Mouse (Mus musculus): ENCODE measurements around the gene Dixdc1. TPM values are rescaled to one million over a fixed set of nuclear protein-coding genes. Genes with fewer than 3 reads are reported as not detected.

Gene Dixdc1
- 9.1 and 11.4 TPM in 2 replicates for polyA plus RNA-seq (2012; rRNA removed)

DNA sequence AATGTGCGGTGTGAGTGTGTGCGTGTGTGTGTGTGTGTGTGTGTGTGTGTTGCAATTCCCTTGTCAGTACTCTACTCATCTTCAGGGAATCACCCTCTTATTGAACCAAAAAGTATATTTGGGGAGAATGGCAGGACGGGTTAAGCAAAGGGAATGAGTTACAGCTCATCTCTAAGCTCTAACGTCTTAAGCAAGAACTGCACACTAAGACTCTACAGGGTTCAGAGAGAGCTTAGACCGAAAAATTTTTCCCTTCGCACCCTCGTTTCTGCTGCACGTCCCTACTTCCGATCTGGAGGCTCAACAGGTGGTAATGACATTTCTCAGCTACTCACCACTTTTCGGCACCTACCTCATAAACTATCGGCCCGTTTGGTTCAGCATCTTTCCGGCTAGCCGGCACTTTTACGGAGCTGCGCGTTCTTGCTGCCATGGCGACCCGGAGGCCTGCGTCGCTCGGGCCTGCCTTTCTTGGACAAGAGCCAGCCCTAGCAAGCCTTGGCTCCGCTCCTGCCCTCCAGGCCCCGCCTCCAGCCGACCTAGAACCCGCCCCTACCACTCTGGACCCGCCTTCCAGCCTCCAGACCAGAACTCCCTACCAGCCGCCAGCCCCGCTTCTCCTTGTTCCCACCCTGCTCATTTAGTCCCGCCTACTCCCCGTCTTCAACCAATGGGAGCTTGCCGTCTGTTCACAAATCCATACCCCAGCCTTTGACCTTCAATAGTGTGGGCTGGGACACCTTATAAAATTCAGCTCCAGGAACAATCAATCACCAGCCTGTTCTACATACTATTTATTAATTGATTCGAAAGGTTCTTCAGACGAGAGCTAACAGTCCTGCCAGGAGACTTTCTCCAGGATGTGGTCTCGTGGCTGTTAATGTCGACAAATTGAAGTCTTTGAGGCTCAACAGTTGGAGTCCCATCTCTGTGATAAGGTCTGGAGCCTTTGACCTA, at the start of gene Dixdc1:
Gene Dixdc1 (minus strand): TSS at position 604 of the 957 bp plus-strand sequence.
- DNase-seq (ENCODE audit: low spot score) = peak; percentile 84

GRCm38 (mm10) chr9:50782155-50782554, 42.8 kb upstream of the Dixdc1 start:
- DNase-seq (ENCODE audit: low spot score) = no peak

DNA sequence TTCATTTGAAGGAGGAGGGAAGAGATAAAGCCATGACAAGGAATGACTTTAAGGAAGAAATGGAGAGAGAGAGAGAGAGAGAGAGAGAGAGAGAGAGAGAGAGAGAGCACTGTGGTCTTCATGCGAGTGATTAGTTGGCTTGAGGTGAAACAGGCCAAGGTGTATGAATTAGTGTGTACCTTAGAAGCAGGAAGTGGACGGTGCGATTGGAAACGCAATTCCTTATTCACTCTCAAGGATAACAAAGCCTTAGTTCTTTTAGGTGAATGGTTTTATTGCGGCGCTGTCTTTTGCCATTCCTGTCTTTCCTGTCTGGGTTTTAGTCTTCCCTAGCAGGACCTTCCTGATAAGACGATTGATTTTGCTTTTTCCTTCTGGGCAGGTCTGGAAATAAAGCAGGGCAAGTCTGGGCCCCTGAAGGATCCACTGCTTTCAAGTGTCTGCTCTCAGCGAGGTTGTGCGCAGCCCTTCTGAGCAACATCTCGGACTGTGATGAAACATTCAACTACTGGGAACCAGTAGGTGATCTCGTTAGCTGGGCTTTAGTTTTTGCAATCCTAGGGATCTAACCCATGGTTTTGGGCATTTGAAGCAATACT, 36.9 kb upstream of the Dixdc1 start:
- DNase-seq (ENCODE audit: low spot score) = no peak

GRCm38 (mm10) chr9:50775662-50776126, 36.4 kb upstream of the Dixdc1 start:
- DNase-seq (ENCODE audit: low spot score) = no peak

DNA sequence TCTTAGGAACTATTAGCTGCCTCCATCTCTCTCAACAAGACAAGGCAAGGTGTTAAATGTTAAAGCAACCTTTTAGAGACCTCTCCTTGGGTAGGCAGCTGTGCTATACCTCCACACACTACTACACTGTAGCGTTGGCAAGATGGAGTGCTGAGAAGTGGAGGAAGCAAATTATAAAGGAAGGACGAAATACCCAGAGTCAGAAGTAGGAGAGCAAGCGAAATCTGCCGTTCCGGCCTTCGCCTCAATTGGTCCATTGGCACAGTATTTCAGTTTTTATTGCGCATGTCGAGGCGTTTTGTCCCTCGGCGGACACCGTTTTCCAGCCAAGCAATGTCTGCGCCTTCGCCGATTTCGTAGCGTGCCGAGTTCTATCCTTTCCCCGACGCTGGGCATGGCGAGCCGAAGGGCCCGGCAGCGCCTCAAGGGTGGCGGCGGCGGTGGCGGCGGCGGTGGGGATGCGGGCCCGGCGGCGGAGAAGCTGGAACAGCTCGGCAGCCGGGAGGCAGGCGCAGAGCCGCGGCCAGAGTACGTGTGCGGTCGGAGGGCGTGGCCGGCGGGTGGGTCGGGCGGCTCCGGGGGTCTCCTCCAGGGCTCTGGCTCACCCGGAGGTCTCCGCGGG, 35.8 kb upstream of the Dixdc1 start, which contains the start of the genes Alg9 and 1110032A03Rik:
Gene Alg9 (plus strand): TSS at position 29 of the 622 bp plus-strand sequence.
Gene 1110032A03Rik (minus strand): TSS at position 530 of the 622 bp plus-strand sequence.
- DNase-seq (ENCODE audit: low spot score) = peak; percentile 86

- no peak for DNase-seq (ENCODE audit: low spot score)
These were observed 34.7 kb upstream of the Dixdc1 start for GRCm38 (mm10) chr9:50774026-50774462.

DNA sequence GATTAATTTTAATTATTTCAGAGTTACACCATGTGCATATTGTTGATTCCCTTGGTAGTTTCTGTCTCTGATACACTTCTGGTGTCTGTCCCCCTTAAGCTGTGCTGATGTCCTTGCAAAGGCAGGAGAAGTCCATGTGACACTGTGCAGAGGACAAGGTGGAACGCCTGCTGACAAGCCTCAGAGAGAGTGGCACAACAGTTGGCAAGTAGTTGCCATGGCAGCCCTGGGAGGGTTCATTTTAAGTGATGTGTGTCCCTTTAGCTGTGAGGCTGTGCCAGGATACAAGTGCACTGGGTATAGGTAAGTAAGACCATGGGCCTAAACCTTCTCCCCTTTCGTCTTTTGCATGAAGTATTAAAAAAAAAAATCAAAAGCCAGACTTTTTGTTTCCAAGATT, 30.7 kb upstream of the Dixdc1 start:
- DNase-seq (ENCODE audit: low spot score) = no peak

DNA sequence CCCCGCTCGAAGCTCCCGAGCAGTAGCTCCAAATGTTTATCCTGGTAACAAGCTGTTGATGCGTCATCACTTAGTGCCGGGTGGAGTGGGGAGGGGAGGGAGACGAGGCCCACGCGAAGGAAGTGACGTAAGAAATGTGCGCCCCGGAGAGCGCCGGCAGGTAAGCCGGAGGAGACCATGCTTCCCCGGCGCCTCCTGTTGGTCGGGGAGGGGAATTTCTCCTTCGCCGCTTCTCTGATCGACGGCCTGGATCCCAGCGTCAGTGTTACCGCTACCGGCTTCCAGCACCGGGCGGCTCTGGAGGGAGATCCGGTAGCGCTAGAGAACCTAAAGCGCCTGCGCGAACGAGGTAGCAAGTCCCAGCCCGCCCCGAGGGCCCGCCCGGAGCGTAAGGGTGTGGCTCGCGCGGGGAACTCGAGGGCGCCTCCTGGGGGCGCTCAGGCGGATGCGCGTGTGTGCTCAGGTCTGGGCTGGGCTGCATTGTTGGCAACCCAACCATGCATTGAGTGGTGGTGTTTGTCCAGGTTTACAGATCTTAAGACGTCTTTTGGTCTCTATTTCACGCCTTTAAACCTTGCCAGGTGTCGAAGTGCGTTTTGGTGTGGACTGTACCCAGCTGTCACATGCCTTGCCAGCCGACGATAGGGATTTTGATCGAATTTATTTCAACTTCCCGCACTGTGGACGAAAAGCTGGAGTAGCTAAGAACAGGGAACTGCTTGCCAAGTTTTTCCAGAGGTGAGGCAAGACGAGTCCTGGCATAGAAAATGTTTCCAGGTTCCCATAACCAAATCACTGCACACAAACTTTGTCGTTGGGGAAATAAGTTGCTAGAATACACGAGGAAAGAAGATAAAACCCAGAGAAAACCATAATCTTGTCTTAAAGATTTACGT, 29.0 kb upstream of the Dixdc1 start, which contains the start of gene Fdxacb1:
Gene Fdxacb1 (plus strand): TSS at position 130 of the 896 bp plus-strand sequence.
- peak; percentile 92 for DNase-seq (ENCODE audit: low spot score)

GRCm38 (mm10) chr9:50767531-50768106, 28.3 kb upstream of the Dixdc1 start:
- no peak for DNase-seq (ENCODE audit: low spot score)

DNA sequence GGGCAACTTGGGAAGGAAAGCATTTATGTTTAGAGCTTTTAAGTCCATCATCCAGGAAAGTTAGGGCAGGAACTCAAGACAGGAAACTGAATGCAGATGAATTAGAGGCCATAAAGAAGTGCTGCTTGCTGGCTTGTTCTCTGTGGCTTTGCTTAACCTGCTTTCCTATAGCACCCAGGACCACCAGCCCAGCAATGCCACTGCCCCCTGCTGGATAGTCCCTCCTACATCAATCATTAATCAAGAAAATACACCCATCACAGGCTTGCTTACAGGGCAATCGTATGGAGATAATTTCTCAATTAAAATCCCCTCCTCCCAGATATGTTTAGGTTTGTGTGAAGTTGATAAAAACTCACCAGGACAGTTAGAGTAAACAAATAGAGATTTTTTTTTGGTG, 24.0 kb upstream of the Dixdc1 start:
- no peak for DNase-seq (ENCODE audit: low spot score)

- DNase-seq (ENCODE audit: low spot score) = no peak
These were observed 22.4 kb upstream of the Dixdc1 start for GRCm38 (mm10) chr9:50761520-50762243.

- DNase-seq (ENCODE audit: low spot score) = no peak
These were observed 17.4 kb upstream of the Dixdc1 start for GRCm38 (mm10) chr9:50756711-50757110.

DNA sequence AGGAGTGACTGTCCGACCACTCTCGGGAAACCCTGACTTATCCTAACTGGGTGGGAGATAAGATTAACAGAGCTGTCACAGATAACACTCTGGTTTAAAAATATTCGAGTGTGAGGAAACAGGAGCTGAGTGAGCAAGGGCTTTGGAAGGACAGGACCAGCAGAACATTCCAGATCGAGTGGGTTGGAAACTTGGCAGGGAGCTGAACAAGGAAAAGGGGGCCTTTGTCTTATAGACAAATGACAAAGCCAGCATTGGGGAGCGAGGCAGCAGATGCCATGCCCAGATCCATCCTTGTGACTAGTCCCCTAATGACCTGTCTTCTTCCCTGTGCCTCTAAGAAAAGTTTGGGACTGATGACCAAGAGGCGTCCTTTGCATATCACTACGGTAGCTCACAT, 14.6 kb upstream of the Dixdc1 start:
- DNase-seq (ENCODE audit: low spot score) = no peak

- peak; percentile 53 for DNase-seq (ENCODE audit: low spot score)
These were observed 13.7 kb upstream of the Dixdc1 start for GRCm38 (mm10) chr9:50752784-50753615.

GRCm38 (mm10) chr9:50752054-50752602, 12.8 kb upstream of the Dixdc1 start, which contains the start of gene Hspb2:
Gene Hspb2, minus strand, starts transcription at chr9:50752354.
- DNase-seq (ENCODE audit: low spot score) = peak; percentile 29

- DNase-seq (ENCODE audit: low spot score) = no peak
These were observed 12.0 kb upstream of the Dixdc1 start, which contains the start of gene Cryab for GRCm38 (mm10) chr9:50751323-50751722. Gene Cryab, plus strand, starts transcription at chr9:50751325.

GRCm38 (mm10) chr9:50750706-50751105, 11.4 kb upstream of the Dixdc1 start:
- no peak for DNase-seq (ENCODE audit: low spot score)

- peak; percentile 43 for DNase-seq (ENCODE audit: low spot score)
These were observed 6.9 kb upstream of the Dixdc1 start, which contains the start of gene 2310030G06Rik for GRCm38 (mm10) chr9:50746214-50746677. Gene 2310030G06Rik, minus strand, starts transcription at chr9:50746536.
